In the genomic region with DNA sequence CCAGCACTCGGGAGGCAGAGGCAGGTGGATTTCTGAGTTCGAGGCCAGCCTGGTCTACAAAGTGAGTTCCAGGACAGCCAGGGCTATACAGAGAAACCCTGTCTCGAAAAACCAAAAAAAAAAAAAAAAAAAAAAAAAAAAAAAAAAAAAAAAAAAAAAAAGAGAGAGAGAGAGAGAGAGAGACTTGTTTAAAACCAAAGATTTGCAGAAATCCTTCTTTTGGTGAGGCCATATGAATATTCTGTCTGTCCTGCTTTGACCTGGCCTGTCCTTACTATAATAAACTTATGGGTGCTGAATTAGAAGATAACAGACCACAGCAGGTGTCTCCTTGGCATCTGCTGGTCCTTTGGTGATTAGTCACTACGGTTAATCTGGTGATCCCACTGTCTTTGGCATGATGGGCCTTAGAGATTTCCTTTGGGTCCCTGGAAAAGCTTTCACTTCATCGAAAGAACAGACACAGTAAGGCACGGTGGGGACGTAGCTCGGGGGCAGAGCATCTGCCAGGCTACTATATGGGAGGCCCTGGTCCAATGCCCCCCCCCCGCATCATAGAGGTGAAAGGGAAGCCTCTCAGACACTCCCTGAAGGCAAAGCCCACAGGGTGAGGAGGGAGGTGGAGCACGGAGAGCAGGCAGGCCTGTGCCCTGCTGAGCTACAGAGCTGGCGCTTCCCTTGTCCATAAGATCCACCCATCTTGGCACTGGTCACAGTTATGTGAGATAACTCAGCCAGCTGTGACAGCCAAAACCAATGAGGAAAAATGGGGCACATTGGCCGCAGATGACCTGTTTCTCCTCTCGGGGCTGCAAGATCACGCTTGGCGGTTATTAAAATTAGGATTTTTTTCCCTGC, we compare ENCODE assay signal across 12 mouse cellular contexts. TPM values are rescaled to one million over a fixed set of nuclear protein-coding genes. Genes with fewer than 3 reads are reported as not detected.
DNase-seq lines count a peak whose midpoint lies in the region; ATAC-seq lines count a peak whose summit lies in the region.
"Had no signal": no experiment of that assay in that cellular context is flagged by ENCODE, and none has a peak within 500 bp of the region (broad histone marks: within the 10 kb centered on the region; RNA-seq: fewer than 3 reads in every experiment).

No protein-coding gene starts in this region.

- peak; percentile 43 for DNase-seq in adrenal gland, postnatal 10 days
- no peak for DNase-seq in adrenal gland, adult 18-20 months (ENCODE audit: low spot score in 2 of 2)
- peak; percentile 30 for DNase-seq in lung, postnatal 10 days
- DNase-seq in lung, adult 18-20 months: no peak
- peak; percentile 21 for DNase-seq in adipocyte (ENCODE audit: low spot score)
- no peak for DNase-seq in urinary bladder, postnatal 14 days (ENCODE audit: low spot score)
- DNase-seq in spleen, postnatal 14 days (ENCODE audit: low spot score in 2 of 2): no peak
- DNase-seq: cerebellum, postnatal 25 days; gastrocnemius, postnatal 14 days had no signal

- H3K9ac ChIP-seq in liver, embryonic 16.5 days (ENCODE audit: low read depth, low read length): no peak overlapping the region
- H3K9ac ChIP-seq: midbrain, embryonic 15.5 days had no signal

- H3K4me2 ChIP-seq in liver, embryonic 16.5 days (ENCODE audit: low read depth, low read length): no peak overlapping the region
- H3K4me2 ChIP-seq: midbrain, embryonic 15.5 days had no signal

- peaks cover 31% of the 10 kb centered on the region for H3K4me1 ChIP-seq in liver, embryonic 16.5 days (ENCODE audit: control insufficient read depth, low read depth, low read length)
- H3K4me1 ChIP-seq: midbrain, embryonic 15.5 days had no signal

- 0 out of 2 replicates have a peak, but pooled peaks have one; percentile 17 for ATAC-seq in liver, embryonic 16.5 days (ENCODE audit: low read depth)
- ATAC-seq: activated CD4-positive, CD25-positive, alpha-beta regulatory T cell, adult 4 months; midbrain, embryonic 15.5 days had no signal

- H3K9me3 ChIP-seq in liver, embryonic 16.5 days (replicated peaks; ENCODE audit: control insufficient read depth, low read length): no peaks in the 10 kb centered on the region
- H3K9me3 ChIP-seq: midbrain, embryonic 15.5 days had no signal

- WGBS in liver, embryonic 16.5 days (ENCODE audit: insufficient replicate concordance): 41% methylated on average over 14 of the region's 15 CpGs

- H3K4me3 ChIP-seq in liver, embryonic 16.5 days (ENCODE audit: low read depth, low read length): no peak overlapping the region
- H3K4me3 ChIP-seq: midbrain, embryonic 15.5 days had no signal

- no peaks in the 10 kb centered on the region for H3K36me3 ChIP-seq in liver, embryonic 16.5 days (ENCODE audit: control insufficient read depth, insufficient read depth)
- H3K36me3 ChIP-seq: midbrain, embryonic 15.5 days had no signal

- peak overlapping the region; percentile 1; the same call in 1 of the 2 replicates for H3K27ac ChIP-seq in liver, embryonic 16.5 days (ENCODE audit: low read length)
- H3K27ac ChIP-seq: midbrain, embryonic 15.5 days had no signal

- H3K27me3 ChIP-seq in liver, embryonic 16.5 days (ENCODE audit: control insufficient read depth, insufficient read depth, low read depth, low read length): peaks cover 10% of the 10 kb centered on the region

RNA-seq across cellular contexts. Expression of gene Galnt6, which starts 6.1 kb away (rescaled TPM):
- 1 to 10 TPM; 9.6 to 9.9 TPM for total RNA-seq in adrenal gland, postnatal 10 days (2021)
- total RNA-seq in adrenal gland, adult 18-20 months (2021): 1 to 10 TPM; 4.2 to 5.6 TPM
- polyA plus RNA-seq in liver, embryonic 16.5 days (2015; fragmentation: Nextera tagmentation; extraction: Ambion mirVana): 1.8 TPM in 2 replicates

RNA-seq across cellular contexts. Expression of gene Slc4a8, which starts 26.2 kb away (rescaled TPM):
- 10 to 100 TPM in 1 of 2 experiments, 1 to 10 TPM in 1; 9.5 to 12.6 TPM for total RNA-seq in adrenal gland, postnatal 10 days (2021)
- total RNA-seq in adrenal gland, adult 18-20 months (2021): 1 to 10 TPM; 3.9 to 6.1 TPM
- polyA plus RNA-seq in liver, embryonic 16.5 days (2015; fragmentation: Nextera tagmentation; extraction: Ambion mirVana): 0.46 and 0.76 TPM in 2 replicates

RNA-seq across cellular contexts. Expression of gene Cela1, which starts 47.6 kb away (rescaled TPM):
- total RNA-seq in adrenal gland, postnatal 10 days (2021): 10 to 100 TPM; 22.1 to 23.9 TPM
- total RNA-seq in adrenal gland, adult 18-20 months (2021): 10 to 100 TPM; 46.7 to 87.1 TPM
- polyA plus RNA-seq in liver, embryonic 16.5 days (2015; fragmentation: Nextera tagmentation; extraction: Ambion mirVana): 20.3 and 30.0 TPM in 2 replicates
- total RNA-seq: gastrocnemius, postnatal 14 days had no signal

Comparison
In these comparisons a context has a peak if more than half of its experiments do, and no peak if none do; other contexts are left out.
1. DNase-seq: peak in adrenal gland, postnatal 10 days (single experiment), lung, postnatal 10 days (single experiment) and adipocyte (single experiment); none in adrenal gland, adult 18-20 months (0 of 2), lung, adult 18-20 months (0 of 2), urinary bladder, postnatal 14 days (single experiment) and spleen, postnatal 14 days (0 of 2).